Mouse (Mus musculus) forelimb bud, embryonic 11.5 days (tissue): ENCODE results near the gene Luc7l.
"Not testable (repeated sequence)": the region's sequence is repeated elsewhere in the genome, so short reads cannot be mapped to it uniquely, and the experiment has no call there.

Experiments used
- DNase-seq: peaks from one replicate; pipeline ENCODE4 v3.0.0-alpha.2; 2012; ENCODE audit warnings: low read depth, low spot score

The Luc7l gene

GRCm38 (mm10) chr17:26251886-26252538, 684 bp upstream of the Luc7l start:
- DNase-seq = no peak

GRCm38 (mm10) chr17:26253399-26253798, 703 bp downstream of the Luc7l start:
- DNase-seq = no peak

DNA sequence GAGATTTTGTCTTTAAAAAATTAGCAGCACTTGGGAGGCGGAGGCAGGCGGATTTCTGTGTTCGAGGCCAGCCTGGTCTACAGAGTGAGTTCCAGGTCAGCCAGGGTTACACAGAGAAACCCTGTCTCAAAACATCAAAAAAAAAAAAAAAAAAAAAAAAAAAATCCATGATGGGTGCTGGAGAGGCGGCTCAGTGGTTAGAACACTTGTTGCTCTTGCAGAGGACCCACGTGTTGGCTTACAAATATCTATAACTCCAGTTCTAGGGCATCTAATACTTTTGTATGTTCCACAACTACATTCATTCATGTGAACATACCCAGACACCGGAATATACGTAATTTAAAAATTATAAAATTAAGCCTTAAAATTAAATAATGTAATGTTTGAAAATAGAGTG, 2.6 kb downstream of the Luc7l start:
- DNase-seq = no peak

- DNase-seq = no peak
Observed at GRCm38 (mm10) chr17:26261826-26262225, 9.1 kb downstream of the Luc7l start.

GRCm38 (mm10) chr17:26262384-26262783, 9.7 kb downstream of the Luc7l start:
- no peak for DNase-seq

DNA sequence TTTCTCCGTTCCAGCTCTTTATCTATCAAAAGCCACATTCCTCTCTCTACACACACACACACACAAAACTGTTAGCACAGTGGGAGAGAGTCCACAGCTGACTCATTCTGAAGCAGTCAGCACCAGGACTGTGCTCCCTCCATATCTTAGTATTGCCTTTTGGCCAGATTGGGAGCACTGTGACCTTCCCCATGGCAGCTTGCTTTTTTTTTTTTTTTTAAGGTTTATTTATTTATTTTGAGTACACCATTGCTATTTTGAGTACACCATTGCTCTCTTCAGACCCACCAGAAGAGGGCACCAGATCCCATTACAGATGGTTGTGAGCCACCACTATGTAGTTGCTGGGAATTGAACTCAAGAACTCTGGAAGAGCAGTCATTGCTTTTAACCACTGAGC, 16.2 kb downstream of the Luc7l start:
- no peak for DNase-seq

GRCm38 (mm10) chr17:26269577-26269976, 16.9 kb downstream of the Luc7l start:
- DNase-seq = not testable (repeated sequence)

- DNase-seq = no peak
Observed at GRCm38 (mm10) chr17:26272586-26272985, 19.9 kb downstream of the Luc7l start.

GRCm38 (mm10) chr17:26275933-26276332, 23.2 kb downstream of the Luc7l start:
- DNase-seq = no peak

- DNase-seq = peak; percentile 35
Observed at GRCm38 (mm10) chr17:26276711-26277110, 24.0 kb downstream of the Luc7l start.

- DNase-seq = no peak
Observed at GRCm38 (mm10) chr17:26286199-26286955, 33.7 kb downstream of the Luc7l start.

- DNase-seq = no peak
Observed at GRCm38 (mm10) chr17:26289475-26289874, 36.8 kb downstream of the Luc7l start.

GRCm38 (mm10) chr17:26298318-26298717, 45.6 kb downstream of the Luc7l start:
- not testable (repeated sequence) for DNase-seq

- DNase-seq = peak; percentile 60
Observed at GRCm38 (mm10) chr17:26314291-26314690, 61.6 kb downstream of the Luc7l start.

- DNase-seq = no peak
Observed at GRCm38 (mm10) chr17:26315474-26315873, 62.8 kb downstream of the Luc7l start.

- DNase-seq = no peak
Observed at GRCm38 (mm10) chr17:26318441-26318840, 65.7 kb downstream of the Luc7l start.
